Mouse (Mus musculus) CH12F3 (cell line): ENCODE data around the gene Kcnk10.

Experiments used
- in situ Hi-C: fragments of 300-500 bp; cut with MboI; formaldehyde crosslinking; loops from 2 replicates; pipeline ENCODE4 v1.14.3; 2020; ENCODE audit warnings: low sequenced_read_pairs

The Kcnk10 gene

GRCm38 (mm10) chr12:98438080-98438479 is 140.0 kb downstream of the Kcnk10 start:
- in situ Hi-C loops: no loop called here

GRCm38 (mm10) chr12:98430683-98431082 is 147.4 kb downstream of the Kcnk10 start:
- in situ Hi-C loops: no loop called here

- in situ Hi-C loops: no loop called here
These were observed 156.8 kb downstream of the Kcnk10 start for GRCm38 (mm10) chr12:98421340-98421739.

GRCm38 (mm10) chr12:98419849-98420248 is 158.3 kb downstream of the Kcnk10 start:
- in situ Hi-C loops: no loop called here

GRCm38 (mm10) chr12:98409580-98409979 is 168.5 kb downstream of the Kcnk10 start:
- in situ Hi-C loops: no loop called here

GRCm38 (mm10) chr12:98406598-98406997 is 171.5 kb downstream of the Kcnk10 start:
- in situ Hi-C loops: no loop called here

- in situ Hi-C loops: no loop called here
These were observed 172.0 kb downstream of the Kcnk10 start for GRCm38 (mm10) chr12:98406076-98406475.

- in situ Hi-C loops: no loop called here
These were observed 181.5 kb downstream of the Kcnk10 start for GRCm38 (mm10) chr12:98396586-98396985.

- in situ Hi-C loops: no loop called here
These were observed 184.0 kb downstream of the Kcnk10 start for GRCm38 (mm10) chr12:98394115-98394514.

GRCm38 (mm10) chr12:98391347-98391746 is 186.8 kb downstream of the Kcnk10 start:
- in situ Hi-C loops: no loop called here

GRCm38 (mm10) chr12:98389618-98390017 is 188.5 kb downstream of the Kcnk10 start:
- in situ Hi-C loops: no loop called here
